Mouse (Mus musculus) neural tube, embryonic 11.5 days (tissue): ENCODE measurements around the gene Hsd11b2. TPM values are rescaled to one million over a fixed set of nuclear protein-coding genes. Genes with fewer than 3 reads are reported as not detected.

Experiments used
- ATAC-seq: fragments of 200-750 bp; cut with Nextera tagmentation; 2 replicates; pipeline ENCODE4 v1.8.0; 2017; ENCODE audit warnings: moderate number of reproducible peaks, mild to moderate bottlenecking, moderate TSS enrichment, moderate library complexity; ENCODE audit not compliant: insufficient read depth, low FRiP score, low TSS enrichment
- DNase-seq: peaks from one replicate; pipeline ENCODE4 v3.0.0-alpha.2; 2015; ENCODE audit warnings: low spot score
- H3K27ac ChIP-seq: fragments of 300-500 bp; sonication (generic); 2 replicates; pipeline ENCODE4 v1.5.1; 2014; ENCODE audit warnings: low read depth, mild to moderate bottlenecking, low read length
- H3K27me3 ChIP-seq: fragments of 300-500 bp; sonication (generic); 2 replicates; pipeline ENCODE4 v1.6.1; 2014; ENCODE audit warnings: mild to moderate bottlenecking, low read length, mixed read lengths; ENCODE audit not compliant: control insufficient read depth, insufficient read depth
- H3K36me3 ChIP-seq: fragments of 300-500 bp; sonication (generic); 2 replicates; pipeline ENCODE4 v1.6.1; 2014; ENCODE audit warnings: mild to moderate bottlenecking, low read length, moderate library complexity, mixed read lengths; ENCODE audit not compliant: control insufficient read depth, insufficient read depth
- H3K4me1 ChIP-seq: fragments of 300-500 bp; sonication (generic); 2 replicates; pipeline ENCODE4 v1.6.1; 2014; ENCODE audit warnings: low read length, mixed read lengths; ENCODE audit not compliant: control insufficient read depth, insufficient read depth
- H3K4me2 ChIP-seq: fragments of 300-500 bp; sonication (generic); 2 replicates; pipeline ENCODE4 v1.6.1; 2014; ENCODE audit warnings: low read depth, mild to moderate bottlenecking, moderate library complexity
- H3K4me3 ChIP-seq: fragments of 300-500 bp; sonication (generic); 2 replicates; pipeline ENCODE4 v1.5.1; 2014; ENCODE audit warnings: low read depth, low read length
- H3K9ac ChIP-seq: fragments of 300-500 bp; sonication (generic); 2 replicates; pipeline ENCODE4 v1.6.1; 2014; ENCODE audit warnings: mild to moderate bottlenecking, low read length
- H3K9me3 ChIP-seq: fragments of 300-500 bp; sonication (generic); 2 replicates; pipeline ENCODE4 v1.6.1; 2016; ENCODE audit warnings: low read length; ENCODE audit not compliant: control insufficient read depth
- WGBS: fragments of 180-500 bp; shearing (Covaris S2); extraction: QIAGEN DNeasy Blood & Tissue Kit; methylation state at CpG from one replicate; pipeline ENCODE4 v1.1.7; 2014; 5-methylcytosine and 5-hydroxymethylcytosine counted together
- polyA plus RNA-seq: library from polyadenylated mRNA; unstranded; fragments of >200 nt; fragmentation: Nextera tagmentation; extraction: Ambion mirVana; gene quantifications from 2 replicates; pipeline ENCODE4 v1.2.1, GENCODE M21; 2014

Hsd11b2 gene
- polyA plus RNA-seq, 1 experiment from 2014 or later, result 22.5 TPM

DNA sequence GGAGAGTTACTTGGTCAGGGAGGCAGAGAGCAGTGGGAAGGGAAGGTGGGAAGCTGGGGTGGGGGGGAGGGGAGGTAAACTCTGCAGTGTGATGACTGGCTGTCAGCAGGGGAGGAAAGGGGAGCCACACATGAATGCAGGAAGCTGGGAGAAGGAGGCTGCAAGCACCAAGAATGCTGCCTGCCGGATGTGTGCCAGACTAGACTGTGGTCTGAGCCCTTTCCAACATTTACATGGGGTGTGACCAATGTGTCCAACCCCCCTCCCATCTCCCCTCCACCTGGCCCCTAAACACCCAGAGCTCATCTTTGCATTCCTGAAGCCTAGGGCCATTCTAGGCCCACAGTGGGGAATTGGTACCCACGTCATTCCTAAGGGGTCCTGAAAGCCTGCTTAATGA is 37.5 kb upstream of the Hsd11b2 start:
- no peak overlapping the region for H3K4me2 ChIP-seq
- no peak overlapping the region for H3K9ac ChIP-seq
- no peaks in the 10 kb centered on the region for H3K9me3 ChIP-seq
- ATAC-seq, result 0 out of 2 replicates have a peak, but pooled peaks have one; percentile 28
- DNase-seq, result no peak
- H3K27ac ChIP-seq, result no peak overlapping the region
- WGBS, result 32% methylated on average over 2 of the region's 2 CpGs
- H3K4me1 ChIP-seq, result peaks cover 7% of the 10 kb centered on the region
- no peaks in the 10 kb centered on the region; the same call in 1 of the 2 replicates for H3K36me3 ChIP-seq
- no peaks in the 10 kb centered on the region for H3K27me3 ChIP-seq
- H3K4me3 ChIP-seq, result no peak overlapping the region

GRCm38 (mm10) chr8:105481453-105481852 is 37.1 kb upstream of the Hsd11b2 start:
- Histone ChIP-seq H3K36me3 (no peaks in the 10 kb centered on the region; the same call in 1 of the 2 replicates), H3K9me3 (no peaks in the 10 kb centered on the region), H3K4me1 (peaks cover 7% of the 10 kb centered on the region), H3K27me3 (no peaks in the 10 kb centered on the region), H3K4me2 (no peak overlapping the region), H3K4me3 (no peak overlapping the region), H3K9ac (no peak overlapping the region), H3K27ac (no peak overlapping the region)
- WGBS, result 69% methylated on average over 6 of the region's 6 CpGs
- no peak for ATAC-seq
- peak; percentile 66 for DNase-seq

DNA sequence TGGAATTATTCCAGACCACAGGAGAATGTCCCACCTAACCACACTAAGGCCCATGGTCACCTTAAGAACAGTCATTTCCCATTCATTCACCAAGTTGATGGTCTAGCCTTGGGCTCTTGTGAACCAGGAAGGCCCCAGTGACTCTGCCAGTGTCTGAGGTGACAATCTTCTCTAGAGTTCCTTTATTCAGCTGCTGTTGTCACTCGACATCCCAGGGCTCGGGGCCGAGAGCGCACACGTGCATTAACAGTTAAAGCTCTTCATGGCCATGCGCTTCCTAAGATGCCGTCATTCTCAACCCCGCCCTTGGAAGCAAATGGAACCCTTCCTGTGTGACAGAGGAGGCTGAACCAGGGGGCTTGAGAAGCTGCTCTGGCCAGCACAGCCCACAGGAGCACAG is 36.4 kb upstream of the Hsd11b2 start:
- Histone ChIP-seq H3K36me3 (no peaks in the 10 kb centered on the region; the same call in 1 of the 2 replicates), H3K27me3 (no peaks in the 10 kb centered on the region), H3K4me2 (no peak overlapping the region), H3K9ac (no peak overlapping the region), H3K4me3 (no peak overlapping the region), H3K27ac (no peak overlapping the region), H3K4me1 (peaks cover 7% of the 10 kb centered on the region), H3K9me3 (no peaks in the 10 kb centered on the region)
- DNase-seq (no peak), ATAC-seq (no peak)
- WGBS, result 79% methylated on average over 8 of the region's 8 CpGs

DNA sequence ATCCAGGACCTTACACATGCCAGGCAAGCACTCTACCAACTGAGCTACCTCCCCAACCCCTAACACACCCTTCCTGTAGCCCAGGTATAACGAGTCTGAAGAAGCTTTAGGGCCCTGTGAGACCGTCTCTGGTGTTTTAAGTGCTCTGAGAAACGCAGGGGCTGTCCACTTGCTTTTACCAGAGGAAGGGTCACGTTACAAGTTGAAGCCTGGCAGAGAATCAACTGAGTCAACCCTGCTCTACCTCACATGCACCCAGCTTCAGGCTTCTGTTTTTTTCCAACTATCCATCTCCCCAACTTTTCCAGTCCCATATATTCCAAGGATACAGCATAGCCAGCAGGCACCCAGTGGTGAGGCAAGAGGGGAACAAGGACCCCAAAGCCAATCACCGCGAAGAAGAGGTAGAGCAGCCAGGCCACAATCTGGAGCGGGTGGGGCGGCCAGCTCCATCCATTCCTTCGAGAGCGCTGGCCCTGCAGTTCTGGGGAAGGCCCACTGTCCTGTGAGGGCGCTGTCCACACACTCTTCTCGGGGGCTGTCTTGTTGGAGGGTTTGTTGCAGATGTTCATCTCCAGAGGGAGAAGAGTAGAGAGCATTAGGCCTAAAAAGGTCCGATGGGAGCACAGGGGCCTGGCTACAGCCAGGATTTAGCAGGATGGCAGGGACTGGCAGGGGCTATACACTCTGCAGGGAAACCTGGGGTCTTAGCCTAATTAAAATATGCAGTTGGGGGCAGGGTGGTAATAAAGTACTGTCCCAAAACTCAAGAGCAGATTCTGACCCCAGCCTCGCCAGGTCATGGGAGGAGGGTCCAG is 35.1 kb upstream of the Hsd11b2 start:
- ATAC-seq (peak; percentile 48; the same call in 1 of the 2 replicates), DNase-seq (peak; percentile 66)
- no peak overlapping the region for H3K9ac ChIP-seq
- H3K36me3 ChIP-seq, result no peaks in the 10 kb centered on the region; the same call in 1 of the 2 replicates
- H3K27me3 ChIP-seq, result no peaks in the 10 kb centered on the region
- H3K4me2 ChIP-seq, result no peak overlapping the region
- H3K9me3 ChIP-seq, result no peaks in the 10 kb centered on the region
- peaks cover 7% of the 10 kb centered on the region for H3K4me1 ChIP-seq
- no peak overlapping the region for H3K27ac ChIP-seq
- H3K4me3 ChIP-seq, result no peak overlapping the region
- WGBS, result 32% methylated on average over 14 of the region's 14 CpGs

DNA sequence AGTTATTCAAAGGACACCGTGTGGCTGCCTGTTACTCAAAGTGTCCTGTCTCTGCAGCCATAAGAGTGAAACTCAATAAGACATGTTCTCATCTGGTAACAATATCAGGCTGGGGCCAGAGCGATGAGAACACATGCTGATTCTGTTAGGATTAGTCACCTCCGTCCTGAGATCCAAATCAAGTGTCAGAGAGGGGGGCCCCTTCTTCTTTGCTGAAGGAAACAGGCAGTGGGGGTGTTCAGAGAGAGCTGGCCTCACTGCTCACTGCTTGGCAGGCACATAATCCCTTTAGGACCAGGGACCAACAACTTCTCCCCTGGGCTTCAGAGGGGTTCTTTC is 34.6 kb upstream of the Hsd11b2 start:
- Histone ChIP-seq H3K4me3 (no peak overlapping the region), H3K36me3 (no peaks in the 10 kb centered on the region), H3K4me2 (no peak overlapping the region), H3K9me3 (no peaks in the 10 kb centered on the region), H3K27me3 (no peaks in the 10 kb centered on the region), H3K27ac (no peak overlapping the region), H3K9ac (no peak overlapping the region), H3K4me1 (peaks cover 7% of the 10 kb centered on the region)
- 35% methylated on average over 3 of the region's 3 CpGs for WGBS
- ATAC-seq (0 out of 2 replicates have a peak, but pooled peaks have one; percentile 36), DNase-seq (no peak)

DNA sequence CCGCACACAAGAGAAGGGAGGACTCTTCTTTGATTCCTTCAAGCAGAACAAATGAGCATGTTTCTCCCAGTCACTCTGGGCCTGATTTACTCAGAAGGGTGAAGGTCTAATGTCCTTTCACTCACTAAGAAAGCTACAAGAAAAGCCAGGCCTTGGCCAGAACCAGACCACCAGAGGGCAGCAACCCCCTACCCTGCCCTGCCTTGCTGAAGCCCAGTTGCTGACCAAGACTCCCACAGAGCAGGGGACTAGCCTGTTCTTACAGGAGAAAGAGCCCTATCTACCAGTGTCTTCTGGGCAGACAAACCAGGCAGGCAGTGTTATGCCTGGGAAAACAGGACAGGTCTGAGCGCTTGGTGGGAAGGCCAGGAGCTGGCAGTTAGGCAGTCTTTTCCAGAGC is 34.2 kb upstream of the Hsd11b2 start:
- Histone ChIP-seq H3K27me3 (no peaks in the 10 kb centered on the region), H3K27ac (no peak overlapping the region), H3K4me1 (peaks cover 7% of the 10 kb centered on the region), H3K36me3 (no peaks in the 10 kb centered on the region), H3K9ac (no peak overlapping the region), H3K4me2 (no peak overlapping the region), H3K4me3 (no peak overlapping the region), H3K9me3 (no peaks in the 10 kb centered on the region)
- DNase-seq (peak; percentile 79), ATAC-seq (no peak; the same call in 1 of the 2 replicates)
- WGBS, result 28% methylated on average over 2 of the region's 2 CpGs

GRCm38 (mm10) chr8:105488082-105488481 is 30.5 kb upstream of the Hsd11b2 start:
- no peak for ATAC-seq
- Histone ChIP-seq H3K27ac (no peak overlapping the region), H3K4me1 (peaks cover 7% of the 10 kb centered on the region), H3K4me3 (no peak overlapping the region), H3K9ac (no peak overlapping the region), H3K4me2 (no peak overlapping the region), H3K27me3 (no peaks in the 10 kb centered on the region), H3K9me3 (no peaks in the 10 kb centered on the region), H3K36me3 (no peaks in the 10 kb centered on the region)
- WGBS, result 62% methylated on average over 3 of the region's 3 CpGs
- DNase-seq, result no peak

DNA sequence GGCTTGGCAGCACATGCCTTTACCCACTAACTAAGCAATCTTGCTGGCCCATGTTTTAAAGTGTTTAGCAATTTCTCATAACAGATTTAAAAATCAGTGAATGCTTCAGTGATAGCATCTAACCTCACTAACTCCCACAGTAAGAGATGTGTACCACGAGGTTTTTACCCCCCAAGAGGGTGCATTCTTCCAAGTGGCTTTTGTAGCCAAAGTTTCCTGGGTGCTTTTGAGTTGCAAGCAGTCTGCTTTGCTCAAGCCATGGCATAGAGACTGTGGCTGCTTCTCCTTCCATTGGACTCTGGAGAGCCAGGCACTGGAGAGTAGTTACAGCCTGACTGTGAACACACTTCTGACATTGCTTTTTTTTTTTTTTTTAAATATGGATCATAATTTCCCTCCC is 29.3 kb upstream of the Hsd11b2 start:
- no peak for ATAC-seq
- 50% methylated on average over 1 of the region's 1 CpGs for WGBS
- H3K36me3 ChIP-seq, result no peaks in the 10 kb centered on the region

DNA sequence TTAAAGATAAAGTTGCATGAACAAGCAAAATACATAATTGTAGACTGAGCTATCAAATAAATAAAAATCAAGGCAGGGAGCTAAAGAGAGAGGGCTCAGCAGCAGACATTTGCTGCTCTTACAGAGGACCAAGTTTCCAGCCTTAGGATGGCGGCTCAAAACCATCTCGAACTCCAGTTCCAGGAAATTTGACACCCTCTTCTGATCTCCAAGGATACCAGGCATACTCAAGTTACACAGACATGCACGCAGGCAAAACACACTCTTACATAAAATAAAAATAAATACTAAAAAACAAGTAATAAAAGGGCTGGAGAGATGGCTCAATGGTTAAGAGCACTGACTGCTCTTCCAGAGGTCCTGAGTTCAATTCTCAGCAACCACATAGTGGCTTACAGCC is 25.1 kb upstream of the Hsd11b2 start:
- no peak overlapping the region for H3K4me3 ChIP-seq
- no peak overlapping the region for H3K9ac ChIP-seq
- H3K9me3 ChIP-seq, result no peaks in the 10 kb centered on the region
- H3K4me1 ChIP-seq, result peaks cover 7% of the 10 kb centered on the region
- H3K36me3 ChIP-seq, result no peaks in the 10 kb centered on the region
- ATAC-seq (no peak), DNase-seq (no peak)
- no peak overlapping the region for H3K4me2 ChIP-seq
- H3K27ac ChIP-seq, result no peak overlapping the region
- H3K27me3 ChIP-seq, result no peaks in the 10 kb centered on the region
- WGBS, result 50% methylated on average over 3 of the region's 3 CpGs

More for the DNA sequence above, 29.3 kb upstream of the Hsd11b2 start:
- no peak for DNase-seq
- no peak overlapping the region for H3K4me3 ChIP-seq
- no peak overlapping the region for H3K9ac ChIP-seq
- peaks cover 3% of the 10 kb centered on the region; the same call in 1 of the 2 replicates for H3K4me1 ChIP-seq
- no peak overlapping the region for H3K4me2 ChIP-seq
- H3K27me3 ChIP-seq, result no peaks in the 10 kb centered on the region
- no peak overlapping the region for H3K27ac ChIP-seq
- H3K9me3 ChIP-seq, result no peaks in the 10 kb centered on the region
